Mouse (Mus musculus): ENCODE measurements at regions not wholly inside any gene's neighbourhood (a gene's known extent, or its start where the extent isn't known, plus 50 kb on each side); places are given as distances from the start of the nearest gene placed in this dataset.
"Not testable (repeated sequence)": the region's sequence is repeated elsewhere in the genome, so short reads cannot be mapped to it uniquely, and the experiment has no call there.

DNA sequence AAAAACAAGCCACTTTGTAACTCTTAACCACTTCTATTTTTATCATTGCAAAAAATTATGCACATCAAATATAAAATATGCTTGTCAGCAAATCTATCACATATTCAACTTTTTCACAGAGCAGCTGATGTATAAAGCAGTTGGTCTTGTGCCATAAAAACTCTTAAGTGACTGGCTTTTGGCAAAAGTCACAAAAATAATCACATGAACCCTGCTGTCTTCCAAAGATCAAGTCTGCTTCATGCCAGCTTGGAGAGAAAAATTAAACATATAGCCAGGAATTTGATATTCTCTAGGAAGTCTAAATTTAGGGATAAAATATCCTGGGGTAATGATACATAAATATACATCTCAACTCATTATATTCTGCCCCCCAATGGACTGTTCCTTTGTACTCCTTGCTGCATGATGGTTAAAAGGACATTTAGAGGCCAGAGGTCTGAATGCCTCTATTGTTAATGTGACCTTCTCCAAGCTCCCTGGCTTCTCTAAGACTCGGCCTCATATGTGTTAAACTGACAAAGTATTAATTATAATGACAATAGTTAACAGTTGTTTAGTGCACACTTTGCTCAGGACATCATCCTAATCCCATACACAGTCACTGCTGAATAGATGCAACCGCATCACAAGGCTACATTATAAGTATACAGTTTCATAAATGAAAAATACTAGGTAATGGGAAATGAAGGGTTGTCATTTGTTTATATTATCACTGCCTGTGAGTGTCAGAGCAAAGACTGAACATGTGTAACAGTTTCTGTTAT lies 422.9 kb upstream of the Hs3st1 start:
- H3K9me3 ChIP-seq (replicated peaks), result no peaks in the 10 kb centered on the region
- no peak overlapping the region for H3K9ac ChIP-seq
- peak; percentile 62; the same call in 1 of the 2 replicates for ATAC-seq
- no peak overlapping the region for H3K4me2 ChIP-seq
- no peak overlapping the region for H3K4me3 ChIP-seq
- WGBS, result 32% methylated on average over 2 of the region's 2 CpGs
- H3K27ac ChIP-seq, result no peak overlapping the region
- H3K36me3 ChIP-seq (ENCODE audit: poor library complexity, severe bottlenecking), result no peaks in the 10 kb centered on the region
- H3K27me3 ChIP-seq, result no peaks in the 10 kb centered on the region
- H3K4me1 ChIP-seq, result no peaks in the 10 kb centered on the region

DNA sequence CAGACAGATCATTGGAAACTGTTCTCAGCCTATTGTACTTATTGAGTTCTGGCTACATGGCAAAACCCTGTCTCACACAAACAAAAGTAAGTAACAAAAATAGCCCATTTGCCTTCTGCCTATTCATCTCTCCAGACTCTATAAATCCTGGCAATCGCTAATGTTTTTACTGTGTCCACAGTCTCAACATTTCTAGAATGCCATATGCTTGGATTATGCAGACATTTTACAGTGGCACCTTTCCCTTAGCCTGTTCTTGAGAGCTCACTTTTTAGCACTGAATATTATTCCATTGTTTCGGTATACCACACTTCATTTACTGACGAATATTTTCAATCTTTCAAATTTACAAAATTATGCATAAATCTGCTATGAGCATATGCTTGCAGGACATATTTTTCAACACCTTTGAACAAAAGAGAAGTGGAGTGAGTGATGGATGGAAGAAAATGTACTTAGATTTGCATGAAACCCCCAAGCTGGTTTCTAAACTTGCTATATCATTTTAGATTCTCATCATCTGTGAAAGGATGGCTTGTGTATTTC lies 381.5 kb upstream of the Hs3st1 start:
- Histone ChIP-seq H3K4me1 (no peaks in the 10 kb centered on the region), H3K27me3 (no peaks in the 10 kb centered on the region), H3K4me2 (no peak overlapping the region), H3K36me3 (ENCODE audit: poor library complexity, severe bottlenecking) (no peaks in the 10 kb centered on the region), H3K9ac (no peak overlapping the region), H3K9me3 (replicated peaks) (no peaks in the 10 kb centered on the region), H3K4me3 (no peak overlapping the region), H3K27ac (no peak overlapping the region)
- peak; percentile 96; the same call in 1 of the 2 replicates for ATAC-seq
- WGBS, result 88% methylated on average over 3 of the region's 3 CpGs

DNA sequence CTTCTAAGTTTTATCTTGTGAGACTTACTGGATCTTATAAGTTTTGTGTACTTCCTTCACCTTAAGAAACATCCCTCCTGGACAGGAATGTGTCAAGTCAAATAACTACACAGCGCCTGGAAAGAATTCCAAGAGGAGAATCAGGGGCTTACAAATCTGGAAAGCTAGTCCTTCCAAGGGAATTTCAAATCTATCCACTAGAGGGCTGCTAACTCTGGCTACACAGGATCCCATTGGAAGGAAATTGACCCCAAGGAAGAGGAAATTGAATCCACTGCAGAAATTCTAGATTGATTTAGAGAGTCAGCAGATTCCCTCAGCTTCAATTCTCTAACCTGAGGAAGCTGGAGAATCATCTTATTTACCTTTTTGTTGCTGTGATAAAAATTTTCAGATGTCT lies 369.1 kb upstream of the Hs3st1 start:
- WGBS, result 80% methylated on average over 1 of the region's 1 CpGs
- Histone ChIP-seq H3K27me3 (no peaks in the 10 kb centered on the region), H3K9ac (no peak overlapping the region), H3K4me2 (no peak overlapping the region), H3K4me1 (no peaks in the 10 kb centered on the region), H3K4me3 (no peak overlapping the region), H3K27ac (no peak overlapping the region), H3K9me3 (replicated peaks) (no peaks in the 10 kb centered on the region), H3K36me3 (ENCODE audit: poor library complexity, severe bottlenecking) (no peaks in the 10 kb centered on the region)
- ATAC-seq, result no peak

DNA sequence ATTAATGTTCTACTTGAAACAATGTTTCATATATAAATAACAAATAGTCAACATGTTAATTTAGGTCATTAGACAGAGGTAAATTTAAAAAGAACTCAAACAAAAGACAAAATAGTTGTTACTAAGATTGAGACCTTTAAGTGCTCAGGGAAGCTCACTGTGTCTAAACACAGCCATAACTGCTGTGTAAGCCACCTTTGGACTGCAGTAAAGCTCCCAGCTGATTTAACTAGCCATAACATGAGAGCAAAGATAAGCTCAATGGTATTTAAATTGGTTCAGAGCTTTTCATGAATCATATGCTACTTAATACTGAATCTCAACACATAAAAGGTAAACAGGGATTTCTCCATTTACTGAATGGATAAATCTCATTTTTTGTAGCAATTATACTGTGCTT lies 361.6 kb upstream of the Hs3st1 start:
- H3K27ac ChIP-seq, result no peak overlapping the region
- no peaks in the 10 kb centered on the region for H3K27me3 ChIP-seq
- H3K4me3 ChIP-seq, result no peak overlapping the region
- H3K36me3 ChIP-seq (ENCODE audit: poor library complexity, severe bottlenecking), result no peaks in the 10 kb centered on the region
- no peak for ATAC-seq
- no peak overlapping the region for H3K9ac ChIP-seq
- H3K9me3 ChIP-seq (replicated peaks), result no peaks in the 10 kb centered on the region
- no peaks in the 10 kb centered on the region for H3K4me1 ChIP-seq
- no peak overlapping the region for H3K4me2 ChIP-seq

DNA sequence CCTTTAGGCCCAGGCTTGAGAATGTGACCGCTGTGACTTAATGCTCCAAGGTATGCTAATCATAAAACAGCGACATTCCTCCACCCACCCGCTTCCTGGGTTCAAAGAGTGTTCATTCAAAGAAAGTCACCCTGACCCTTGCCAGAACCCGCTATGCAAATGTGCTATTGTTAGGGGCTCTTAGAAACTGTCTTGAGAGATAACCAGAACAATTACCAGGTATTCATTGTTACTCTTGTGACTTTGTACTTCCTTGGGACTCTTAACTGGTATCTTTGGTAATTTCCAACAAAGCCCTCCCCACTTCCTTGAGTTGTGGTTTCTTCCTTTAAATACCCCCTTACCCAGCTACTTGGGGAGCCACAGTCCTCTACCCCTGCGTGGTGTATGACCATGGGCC lies 334.3 kb upstream of the Hs3st1 start:
- H3K9me3 ChIP-seq (replicated peaks); H3K9ac ChIP-seq; H3K27ac ChIP-seq; H3K4me1 ChIP-seq; H3K4me2 ChIP-seq; H3K27me3 ChIP-seq; H3K4me3 ChIP-seq; ATAC-seq; H3K36me3 ChIP-seq (ENCODE audit: poor library complexity, severe bottlenecking): not testable (repeated sequence)
- WGBS, result 93% methylated on average over 5 of the region's 5 CpGs

DNA sequence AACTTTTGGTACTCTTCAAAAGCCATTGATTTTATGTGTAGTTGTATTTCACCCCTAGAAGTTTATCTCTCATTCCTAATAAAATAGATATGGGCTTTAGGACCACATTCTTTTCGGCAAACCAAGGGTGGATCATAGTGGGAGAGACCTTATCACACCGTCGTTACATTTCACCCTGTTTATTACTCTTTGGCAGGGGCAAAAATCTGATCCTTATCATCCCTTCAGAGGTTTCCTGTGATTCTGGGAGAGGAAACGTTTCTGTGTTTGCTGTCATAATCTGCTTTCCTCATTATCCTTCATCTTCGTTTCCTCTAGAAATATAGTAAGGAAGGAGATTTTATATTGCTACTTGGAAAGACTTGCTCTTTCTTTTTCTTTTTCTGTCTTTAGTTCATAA lies 290.0 kb upstream of the Hs3st1 start:
- H3K9me3 ChIP-seq (replicated peaks), result no peaks in the 10 kb centered on the region
- H3K9ac ChIP-seq, result no peak overlapping the region
- ATAC-seq, result no peak
- no peak overlapping the region for H3K4me3 ChIP-seq
- no peak overlapping the region for H3K4me2 ChIP-seq
- H3K27ac ChIP-seq, result no peak overlapping the region
- H3K4me1 ChIP-seq, result no peaks in the 10 kb centered on the region
- WGBS, result 87% methylated on average over 5 of the region's 5 CpGs
- H3K27me3 ChIP-seq, result no peaks in the 10 kb centered on the region
- no peaks in the 10 kb centered on the region for H3K36me3 ChIP-seq (ENCODE audit: poor library complexity, severe bottlenecking)

DNA sequence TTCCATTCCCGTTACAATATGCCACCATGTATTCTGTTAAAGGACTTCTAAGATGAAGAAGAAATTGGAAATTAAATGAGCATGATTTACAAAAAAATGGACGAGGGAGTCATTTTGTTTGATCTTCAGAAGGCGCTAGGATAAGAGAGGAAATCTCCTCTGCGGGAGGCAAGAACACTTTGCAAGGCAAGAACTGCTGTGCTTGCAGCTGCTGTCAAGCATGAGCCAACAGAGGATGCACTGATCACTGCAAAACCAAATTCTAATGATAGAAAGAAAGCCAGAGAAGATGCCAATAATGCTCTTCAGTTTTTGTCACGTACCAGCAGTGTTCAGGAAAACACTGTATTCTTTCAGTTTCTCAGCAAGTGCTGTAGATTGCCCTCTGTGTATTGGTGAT lies 279.2 kb upstream of the Hs3st1 start:
- Histone ChIP-seq H3K4me2 (no peak overlapping the region), H3K9ac (no peak overlapping the region), H3K36me3 (ENCODE audit: poor library complexity, severe bottlenecking) (no peaks in the 10 kb centered on the region), H3K4me1 (no peaks in the 10 kb centered on the region), H3K27ac (no peak overlapping the region), H3K4me3 (no peak overlapping the region), H3K27me3 (no peaks in the 10 kb centered on the region), H3K9me3 (replicated peaks) (no peaks in the 10 kb centered on the region)
- ATAC-seq, result no peak
- whole genome bisulfite sequencing, result 81% methylated on average over 5 of the region's 5 CpGs

DNA sequence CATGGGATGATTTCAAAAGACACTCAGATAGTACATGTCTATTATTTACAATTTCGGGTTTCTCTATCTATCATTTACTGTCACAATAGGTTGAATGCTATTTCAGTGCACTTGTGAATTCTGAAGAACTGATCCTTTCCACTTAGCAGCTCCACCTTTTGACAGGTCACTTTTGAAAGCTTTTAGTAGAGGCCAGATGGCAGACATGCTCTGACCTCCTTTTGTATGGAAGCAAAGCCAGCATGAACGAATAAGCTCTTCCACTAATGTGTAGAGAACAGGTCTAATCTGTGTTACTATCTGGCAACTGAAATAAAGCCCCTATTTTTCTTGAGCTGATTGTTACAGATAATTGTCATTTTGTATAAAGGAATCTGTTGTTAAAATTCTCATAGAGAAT lies 278.4 kb upstream of the Hs3st1 start:
- 78% methylated on average over 2 of the region's 2 CpGs for WGBS
- H3K27ac ChIP-seq, result no peak overlapping the region
- H3K9ac ChIP-seq, result no peak overlapping the region
- H3K36me3 ChIP-seq (ENCODE audit: poor library complexity, severe bottlenecking), result no peaks in the 10 kb centered on the region
- H3K4me3 ChIP-seq, result no peak overlapping the region
- no peaks in the 10 kb centered on the region for H3K27me3 ChIP-seq
- no peaks in the 10 kb centered on the region for H3K4me1 ChIP-seq
- H3K4me2 ChIP-seq, result no peak overlapping the region
- no peaks in the 10 kb centered on the region for H3K9me3 ChIP-seq (replicated peaks)
- no peak for ATAC-seq

DNA sequence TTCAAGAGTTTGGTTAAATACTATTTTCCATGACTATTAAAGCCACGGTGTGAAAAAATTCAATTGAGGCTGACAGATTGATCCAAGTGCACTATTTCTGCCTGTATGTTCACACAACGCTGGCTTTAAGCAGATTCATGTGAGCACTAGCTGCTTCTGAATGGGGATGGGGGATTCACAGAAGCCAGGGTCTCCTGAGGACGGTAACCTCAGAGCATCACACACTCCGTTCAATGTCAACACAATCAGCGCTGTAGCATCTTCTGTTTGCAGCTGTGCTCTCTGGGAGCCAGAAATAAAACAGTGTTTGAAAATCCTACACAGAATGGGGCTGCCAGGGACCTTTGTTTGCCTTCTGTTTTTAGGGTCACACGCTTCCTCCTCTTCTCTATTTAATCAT lies 275.0 kb upstream of the Hs3st1 start:
- 75% methylated on average over 6 of the region's 6 CpGs for WGBS
- H3K4me3 ChIP-seq, result no peak overlapping the region
- no peak for ATAC-seq

DNA sequence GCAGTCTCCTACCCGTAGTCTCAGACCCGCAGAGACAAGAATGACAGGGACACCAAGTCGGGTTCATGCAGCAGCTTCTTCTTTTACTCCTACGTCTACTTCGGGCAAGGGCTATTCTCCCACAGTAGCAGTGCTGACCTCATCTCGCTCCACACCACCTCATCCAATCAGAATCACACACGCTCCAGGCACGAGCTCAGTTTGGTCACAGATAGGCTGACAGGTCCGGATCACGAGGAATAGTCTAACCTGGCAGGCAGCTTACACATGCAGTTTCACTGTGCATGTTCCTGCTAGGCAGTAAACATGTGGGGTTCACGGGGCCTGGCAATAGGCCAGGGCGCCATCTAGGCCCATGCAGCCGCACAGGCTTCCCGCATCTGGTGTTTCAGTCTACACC lies 260.7 kb upstream of the Hs3st1 start:
- Histone ChIP-seq H3K4me2 (no peak overlapping the region), H3K4me3 (no peak overlapping the region), H3K27ac (no peak overlapping the region), H3K27me3 (no peaks in the 10 kb centered on the region), H3K36me3 (ENCODE audit: poor library complexity, severe bottlenecking) (no peaks in the 10 kb centered on the region), H3K4me1 (no peaks in the 10 kb centered on the region), H3K9ac (no peak overlapping the region), H3K9me3 (replicated peaks) (no peaks in the 10 kb centered on the region)
- ATAC-seq, result no peak
- 88% methylated on average over 14 of the region's 14 CpGs for WGBS

More for the DNA sequence above, 275.0 kb upstream of the Hs3st1 start:
- no peaks in the 10 kb centered on the region for H3K4me1 ChIP-seq
- no peaks in the 10 kb centered on the region for H3K36me3 ChIP-seq (ENCODE audit: poor library complexity, severe bottlenecking)
- H3K9me3 ChIP-seq (replicated peaks), result no peaks in the 10 kb centered on the region
- H3K4me2 ChIP-seq, result no peak overlapping the region
- H3K9ac ChIP-seq, result no peak overlapping the region
- H3K27me3 ChIP-seq, result no peaks in the 10 kb centered on the region
- H3K27ac ChIP-seq, result no peak overlapping the region

DNA sequence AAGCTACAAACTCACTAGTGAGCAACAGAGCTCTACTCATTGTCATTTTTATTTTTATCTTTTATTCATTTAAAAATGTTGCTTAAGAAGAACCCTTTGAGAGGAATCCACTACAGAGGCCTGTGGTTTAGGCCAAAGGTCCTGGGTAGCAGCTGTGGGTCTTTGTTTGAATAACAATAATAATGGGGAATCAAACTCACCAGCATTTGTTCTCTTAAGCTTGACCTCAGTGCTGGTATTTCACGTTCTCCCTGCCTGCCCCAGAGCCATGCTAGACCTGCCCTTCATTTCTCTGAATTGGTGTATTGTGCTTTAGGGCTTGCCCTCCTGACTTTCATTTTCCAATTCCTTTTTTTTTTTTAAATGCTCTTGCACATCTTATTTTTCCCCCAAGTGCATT lies 232.8 kb upstream of the Hs3st1 start:
- Histone ChIP-seq H3K4me2 (no peak overlapping the region), H3K9ac (no peak overlapping the region), H3K27me3 (no peaks in the 10 kb centered on the region), H3K4me1 (no peaks in the 10 kb centered on the region), H3K36me3 (ENCODE audit: poor library complexity, severe bottlenecking) (no peaks in the 10 kb centered on the region), H3K9me3 (replicated peaks) (no peaks in the 10 kb centered on the region), H3K27ac (no peak overlapping the region), H3K4me3 (no peak overlapping the region)
- ATAC-seq, result no peak
- 0% methylated on average over 1 of the region's 1 CpGs for WGBS

DNA sequence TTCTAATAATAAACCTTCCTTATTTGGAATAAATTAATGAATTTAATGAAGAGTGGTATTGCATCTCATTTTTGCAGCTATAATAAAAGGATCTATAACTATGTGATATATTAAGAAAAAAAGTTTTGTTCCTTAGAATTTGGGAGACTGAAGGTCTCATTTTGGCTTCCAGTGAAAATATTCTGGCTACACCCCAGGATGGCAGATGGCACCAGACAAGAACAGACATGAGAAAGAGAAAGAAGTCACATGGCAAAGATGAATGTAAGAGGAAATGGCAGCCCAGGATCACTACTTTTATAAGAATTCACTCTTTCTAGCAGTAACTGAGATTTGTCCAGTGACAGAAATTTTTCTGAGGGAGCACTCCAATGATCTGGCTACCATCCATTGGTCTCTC lies 209.1 kb upstream of the Hs3st1 start:
- H3K27me3 ChIP-seq, result no peaks in the 10 kb centered on the region
- no peak overlapping the region for H3K4me3 ChIP-seq
- ATAC-seq, result no peak
- no peaks in the 10 kb centered on the region for H3K9me3 ChIP-seq (replicated peaks)
- no peaks in the 10 kb centered on the region for H3K36me3 ChIP-seq (ENCODE audit: poor library complexity, severe bottlenecking)
- no peak overlapping the region for H3K9ac ChIP-seq
- no peaks in the 10 kb centered on the region for H3K4me1 ChIP-seq
- no peak overlapping the region for H3K4me2 ChIP-seq
- no peak overlapping the region for H3K27ac ChIP-seq

DNA sequence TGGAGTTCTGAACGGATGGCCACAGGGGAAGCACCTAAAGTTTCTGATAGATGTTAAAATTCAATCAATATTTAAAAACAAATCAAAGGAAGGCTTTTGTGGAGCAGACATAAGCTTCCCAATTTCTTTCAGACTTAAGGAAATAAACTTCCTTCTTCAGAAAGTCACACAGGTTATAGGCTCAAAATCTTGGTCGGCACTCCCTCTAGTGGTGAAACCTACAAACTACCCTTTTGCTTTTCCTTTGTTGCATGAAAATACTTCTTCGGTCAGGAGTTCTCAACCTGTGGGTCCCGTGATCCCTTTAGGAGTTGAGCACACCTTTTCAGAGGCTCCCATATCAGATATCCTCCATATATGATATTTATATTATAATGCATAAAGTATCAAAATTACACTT lies 205.7 kb upstream of the Hs3st1 start:
- peak; percentile 84 for ATAC-seq
- WGBS, result 22% methylated on average over 4 of the region's 4 CpGs
- H3K27me3 ChIP-seq, result no peaks in the 10 kb centered on the region

More for the DNA sequence above, 205.7 kb upstream of the Hs3st1 start:
- Histone ChIP-seq H3K4me2 (no peak overlapping the region), H3K4me1 (no peaks in the 10 kb centered on the region), H3K4me3 (no peak overlapping the region), H3K27ac (no peak overlapping the region), H3K9ac (no peak overlapping the region), H3K9me3 (replicated peaks) (no peaks in the 10 kb centered on the region), H3K36me3 (ENCODE audit: poor library complexity, severe bottlenecking) (no peaks in the 10 kb centered on the region)

Data from forebrain, embryonic 13.5 days (tissue).